Mouse (Mus musculus) granulocyte monocyte progenitor cell, adult 5-6 weeks (primary cell): ENCODE data around the gene Mamstr. TPM values are rescaled to one million over a fixed set of nuclear protein-coding genes. Genes with fewer than 3 reads are reported as not detected.
"Not testable (repeated sequence)": the region's sequence is repeated elsewhere in the genome, so short reads cannot be mapped to it uniquely, and the experiment has no call there.

Experiments
- ATAC-seq: replicated peaks from 2 replicates; pipeline ENCODE4 v1.8.0; 2016; ENCODE audit warnings: mild to moderate bottlenecking, moderate TSS enrichment, inconsistent platforms; ENCODE audit not compliant: poor library complexity, severe bottlenecking
- total RNA-seq, 2 experiments: library from RNA; stranded (forward) in 1 of 2; stranded (reverse) in 1 of 2; fragments of 200-712, 200-1000 nt in 1 of 2; fragments of >200 nt in 1 of 2; fragmentation: Nextera tagmentation in 1 of 2; gene quantifications; 2 replicates each; pipeline ENCODE4 v1.2.3; 2014 to 2017

Mamstr gene
- total RNA-seq, 2 experiments from 2014 or later = 0.36 TPM; not detected in 1

DNA sequence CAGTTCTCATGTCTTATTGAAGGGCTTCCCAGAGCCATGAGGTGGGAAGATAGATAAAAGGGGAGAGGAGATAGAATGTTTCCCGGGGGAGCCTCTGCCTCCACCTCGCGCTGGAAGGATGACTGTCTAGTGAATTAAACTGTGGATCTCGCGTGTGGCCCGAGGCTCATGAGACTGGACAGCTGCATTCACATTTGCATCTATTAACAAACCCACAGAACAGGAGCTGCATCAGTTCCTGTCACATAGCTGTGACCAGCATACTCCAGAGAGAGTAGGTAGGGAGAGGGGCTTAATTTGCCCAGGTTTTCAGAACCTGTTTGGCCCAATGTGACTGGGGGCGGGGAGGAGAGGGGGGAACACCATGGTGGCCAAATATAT lies 5.8 kb downstream of the Mamstr start:
- ATAC-seq = no peak

DNA sequence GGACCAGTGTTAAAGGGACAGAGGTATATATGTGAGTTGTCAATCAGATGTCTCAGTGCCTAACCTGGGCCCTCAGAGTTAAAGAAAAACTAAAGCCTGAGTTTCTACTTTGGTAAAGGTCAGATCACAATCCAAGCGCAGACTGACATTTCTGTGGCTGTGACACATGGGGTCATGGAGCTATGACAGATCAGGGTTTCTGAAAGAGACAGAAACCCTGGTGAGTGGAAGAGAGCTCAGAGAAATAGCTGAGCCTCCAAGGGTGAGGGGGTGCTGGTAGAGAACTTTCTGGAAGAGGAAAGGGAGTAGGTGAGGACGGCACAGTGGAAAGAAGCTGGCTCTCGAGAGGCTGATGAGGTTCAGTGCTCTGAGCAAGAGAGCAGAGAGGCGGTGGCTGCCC lies 6.9 kb downstream of the Mamstr start:
- no peak for ATAC-seq

DNA sequence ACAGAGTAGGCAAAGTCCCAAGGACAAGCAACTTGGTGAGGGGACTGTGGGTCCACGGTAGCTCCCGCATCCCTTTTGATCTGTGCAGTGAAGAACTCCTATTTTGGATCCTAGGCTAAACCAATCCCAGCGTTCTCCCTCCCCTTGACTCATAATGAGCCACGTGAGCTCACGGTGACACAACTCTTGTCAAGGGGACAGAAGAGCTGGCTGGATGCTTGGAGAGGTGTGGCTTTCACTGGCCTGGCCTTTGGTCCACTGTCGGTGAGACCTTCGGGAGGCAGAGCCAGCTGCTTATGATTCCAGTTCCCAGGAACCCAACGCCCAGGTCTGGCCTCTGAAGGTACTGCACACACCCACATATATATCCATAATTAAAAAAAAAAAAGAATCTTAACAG lies 9.6 kb downstream of the Mamstr start:
- no peak for ATAC-seq

DNA sequence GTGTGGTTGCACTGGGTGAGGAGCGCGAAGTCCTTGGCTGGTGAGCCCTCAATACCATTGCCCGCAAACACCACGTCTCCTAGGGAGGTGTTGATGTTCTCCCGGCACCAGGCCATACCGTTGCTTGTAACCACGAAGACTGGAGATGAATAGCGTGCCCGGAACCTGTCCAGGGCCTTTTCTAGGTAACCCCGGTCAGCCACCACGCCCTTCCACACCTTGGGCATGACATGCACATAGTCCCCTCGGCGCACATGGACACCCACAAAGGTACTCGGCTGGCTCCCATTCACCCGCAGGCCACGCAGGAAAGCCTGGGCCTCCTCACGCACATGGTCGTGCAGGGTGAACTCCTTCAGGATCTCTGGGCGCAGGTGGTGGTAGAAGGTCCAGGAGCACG lies 10.7 kb downstream of the Mamstr start:
- ATAC-seq = not testable (repeated sequence)

DNA sequence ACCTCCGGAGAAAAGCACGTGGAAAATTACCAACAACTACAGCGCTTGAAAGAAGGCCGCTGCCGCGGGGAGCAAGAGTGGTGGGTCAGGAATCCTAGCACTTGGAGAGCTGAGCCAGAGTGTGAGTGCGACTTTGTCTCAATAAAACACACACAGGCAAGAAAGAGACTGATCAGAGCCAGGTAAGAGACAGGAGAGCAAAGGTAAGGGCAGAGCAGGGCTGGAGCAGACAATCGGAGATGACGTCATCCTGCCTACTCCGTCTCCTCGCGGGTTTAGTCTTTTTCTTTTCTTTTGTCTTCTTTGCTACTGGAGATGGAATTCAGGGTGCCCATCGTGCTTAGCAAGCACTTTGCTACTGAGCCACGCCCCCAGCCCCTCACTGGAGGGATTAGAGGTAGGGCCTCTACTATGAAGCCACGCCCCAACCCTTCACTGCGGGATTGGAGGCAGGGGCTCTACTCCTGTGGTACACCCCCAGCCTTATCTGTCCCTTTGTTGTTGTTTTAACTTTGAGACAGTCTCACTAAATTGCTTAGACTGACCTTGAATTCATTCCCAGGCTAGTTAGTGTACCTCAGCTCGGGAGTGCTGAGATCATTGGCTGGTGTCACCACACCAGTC lies 14.8 kb downstream of the Mamstr start:
- ATAC-seq = no peak; the same call in 1 of the 2 replicates

DNA sequence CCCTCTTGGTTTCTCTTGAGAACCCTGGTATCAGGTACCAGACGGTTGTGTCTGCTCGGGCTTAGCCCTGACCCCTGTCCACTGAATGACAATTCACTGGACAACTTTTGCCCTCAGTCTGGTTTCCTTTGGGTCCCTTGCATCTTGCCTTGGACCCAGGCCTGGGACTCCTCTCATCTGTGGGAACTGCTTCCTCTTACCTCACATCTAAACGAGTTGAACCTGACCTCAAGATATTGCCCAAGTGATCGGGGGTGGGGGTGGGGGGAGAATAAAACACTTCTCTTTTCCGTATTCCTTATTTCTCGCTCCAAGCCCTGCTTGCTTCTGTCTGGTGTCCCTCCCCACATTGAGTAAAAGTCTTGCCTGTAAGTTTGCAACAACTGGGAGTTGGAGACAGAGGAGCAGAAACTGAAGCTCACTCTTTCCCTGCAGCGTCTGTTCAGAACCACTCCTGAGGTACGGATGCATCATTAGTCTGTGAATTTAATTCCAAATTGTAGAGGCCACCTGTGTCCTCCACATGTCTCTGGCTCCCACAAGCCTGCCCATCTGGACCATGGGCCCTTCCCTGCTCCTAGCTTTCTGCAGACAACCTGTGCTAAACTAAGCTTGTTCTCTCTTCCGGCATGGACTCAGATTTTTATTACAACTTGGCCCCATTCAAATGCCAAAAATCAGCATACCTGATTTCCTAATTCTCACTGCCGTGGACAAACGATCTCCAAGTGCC lies 21.1 kb downstream of the Mamstr start:
- ATAC-seq = peak; percentile 97

DNA sequence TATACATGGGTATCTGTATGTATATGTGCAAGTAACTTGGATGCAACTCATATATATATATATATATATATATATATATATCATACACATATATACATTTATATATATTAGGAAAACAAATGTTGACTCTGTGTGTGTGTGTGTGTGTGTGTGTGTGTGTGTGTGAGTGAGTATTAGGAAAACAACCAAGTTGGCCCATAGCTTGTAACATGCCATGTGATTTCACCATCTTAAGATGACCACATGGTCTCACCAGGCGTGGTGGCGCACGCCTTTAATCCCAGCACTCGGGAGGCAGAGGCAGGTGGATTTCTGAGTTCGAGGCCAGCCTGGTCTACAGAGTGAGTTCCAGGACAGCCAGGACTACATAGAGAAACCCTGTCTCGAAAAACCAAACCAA lies 21.9 kb downstream of the Mamstr start:
- peak; percentile 51 for ATAC-seq

DNA sequence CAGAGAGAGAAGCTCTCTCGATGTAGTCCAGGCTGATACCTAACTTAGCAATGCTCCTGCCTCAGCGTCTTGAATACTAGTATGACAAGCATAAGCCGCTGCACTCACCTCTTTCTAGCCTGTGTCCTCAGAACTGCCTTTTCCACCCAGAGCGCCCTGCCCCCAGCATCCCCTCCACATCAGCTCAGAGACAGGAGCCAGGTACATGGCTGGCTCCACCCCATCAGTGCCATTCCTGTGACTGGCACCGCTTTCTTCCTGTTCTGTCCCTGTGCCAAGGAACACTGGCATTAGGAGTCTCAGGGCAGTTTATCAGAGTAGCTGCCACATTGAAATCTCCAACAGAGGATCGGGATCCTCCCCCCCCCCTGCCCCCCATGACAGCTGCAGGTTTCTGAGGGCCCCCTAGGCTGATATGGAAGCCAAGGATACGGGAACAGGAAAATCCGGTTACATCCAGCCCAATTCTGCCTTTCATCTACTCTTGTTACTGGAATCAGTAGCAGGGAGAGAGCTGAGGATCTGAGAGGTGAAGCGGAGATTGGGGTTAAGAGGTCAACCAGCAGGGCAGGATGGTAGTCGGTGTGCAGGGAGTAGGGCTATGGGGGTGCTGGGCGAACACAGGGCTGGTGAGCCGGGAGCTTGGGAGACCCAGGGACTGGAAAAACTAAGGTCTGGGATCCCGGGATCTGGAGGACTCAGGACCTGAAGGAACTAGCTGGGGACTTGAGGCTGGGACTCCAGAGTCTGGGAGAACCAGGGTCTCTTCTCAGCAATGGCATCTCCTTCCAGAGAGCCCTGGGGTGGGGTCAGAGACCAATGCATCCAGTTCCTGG lies 25.7 kb downstream of the Mamstr start:
- ATAC-seq = no peak

DNA sequence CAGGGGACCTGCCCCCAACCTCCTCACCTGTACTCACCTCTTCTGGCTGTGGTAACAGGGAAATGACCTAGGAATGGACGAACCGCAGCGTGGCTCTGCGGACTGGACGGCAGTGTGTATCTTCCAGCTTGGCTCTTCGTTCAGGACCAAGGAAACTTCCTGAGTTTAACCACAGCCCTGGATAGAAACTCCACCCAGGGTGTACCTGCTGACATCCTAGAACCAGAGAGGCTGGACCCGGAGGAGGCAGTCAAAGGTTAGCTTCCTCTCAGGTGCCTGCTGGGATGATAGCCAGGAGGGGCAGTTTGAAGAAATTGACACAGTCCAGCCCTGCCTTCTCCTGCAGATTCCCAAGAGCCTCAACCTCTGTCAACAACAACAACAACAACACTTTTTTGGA lies 26.4 kb downstream of the Mamstr start, which contains the start of gene Fut2:
Fut2 (minus strand) TSS at position 234 of the 400 bp plus-strand sequence.
- ATAC-seq = no peak

DNA sequence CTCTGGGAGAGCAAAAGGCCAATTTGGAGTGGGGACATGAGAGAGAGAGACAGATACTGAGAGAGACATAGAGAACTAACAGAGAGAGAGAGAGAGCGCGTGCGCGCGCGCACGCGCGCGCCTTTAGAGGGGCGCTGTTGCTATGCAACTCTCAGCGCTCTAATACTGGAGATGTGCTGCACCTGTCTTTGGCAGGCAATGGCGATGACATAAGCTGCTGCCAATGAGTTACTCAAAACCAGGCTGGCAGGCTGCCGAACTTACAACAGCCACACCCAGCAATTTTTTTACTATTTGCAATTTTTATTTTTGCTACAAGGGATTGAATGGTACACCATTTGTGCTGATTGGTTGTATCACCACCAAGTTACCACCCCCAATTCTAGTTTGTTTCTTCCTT lies 28.0 kb downstream of the Mamstr start:
- ATAC-seq = no peak

DNA sequence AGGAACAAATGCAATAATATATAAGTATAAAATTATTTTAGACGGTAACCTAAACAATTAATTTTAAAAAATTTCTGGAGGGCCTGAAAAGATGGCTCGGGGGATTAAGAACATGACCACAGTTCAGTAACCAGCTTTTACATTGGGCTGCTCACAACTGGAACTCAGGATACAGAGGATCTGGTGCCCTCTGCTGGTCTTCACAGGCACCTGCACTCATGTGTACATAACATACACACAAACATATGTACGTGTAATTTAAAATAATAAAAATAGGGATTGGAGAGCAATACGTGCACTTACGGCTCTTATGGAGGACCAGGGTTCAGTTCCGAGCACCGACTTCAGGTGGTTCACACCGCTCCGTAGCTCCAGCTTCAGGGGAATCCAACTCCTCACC lies 29.1 kb downstream of the Mamstr start:
- ATAC-seq = no peak; the same call in 1 of the 2 replicates

DNA sequence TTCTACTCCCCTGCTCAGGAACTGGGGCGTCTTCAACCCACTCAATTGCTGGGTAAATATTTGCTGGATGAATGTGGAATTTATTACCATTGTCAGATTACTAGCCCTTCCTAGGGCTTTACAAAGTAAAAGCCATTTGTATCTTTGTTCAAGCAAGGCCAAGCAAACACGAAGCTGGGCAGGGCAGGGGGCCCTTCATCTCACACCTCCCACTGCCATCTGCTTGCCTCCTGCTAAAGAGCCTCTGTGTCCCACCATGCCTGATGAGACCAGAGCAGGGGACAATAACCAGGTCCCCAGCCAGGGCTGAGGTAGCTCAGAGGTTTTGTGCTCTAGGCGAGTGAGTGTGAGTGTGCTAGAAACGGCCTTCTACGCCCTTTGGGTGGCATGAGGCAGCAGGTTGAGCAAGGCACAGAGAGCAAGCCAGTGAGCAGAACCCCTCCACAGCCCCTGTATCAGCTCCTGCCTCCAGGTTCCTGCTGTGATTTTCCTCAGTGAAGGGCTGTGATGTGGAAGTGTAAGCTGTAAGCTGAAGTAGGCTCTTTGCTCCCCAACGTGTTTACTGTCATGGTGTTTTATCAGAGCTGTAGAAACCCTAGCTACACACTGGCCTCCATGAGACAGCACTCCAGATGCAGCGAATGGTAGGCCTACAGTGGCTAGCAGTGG lies 38.0 kb downstream of the Mamstr start:
- ATAC-seq = no peak

DNA sequence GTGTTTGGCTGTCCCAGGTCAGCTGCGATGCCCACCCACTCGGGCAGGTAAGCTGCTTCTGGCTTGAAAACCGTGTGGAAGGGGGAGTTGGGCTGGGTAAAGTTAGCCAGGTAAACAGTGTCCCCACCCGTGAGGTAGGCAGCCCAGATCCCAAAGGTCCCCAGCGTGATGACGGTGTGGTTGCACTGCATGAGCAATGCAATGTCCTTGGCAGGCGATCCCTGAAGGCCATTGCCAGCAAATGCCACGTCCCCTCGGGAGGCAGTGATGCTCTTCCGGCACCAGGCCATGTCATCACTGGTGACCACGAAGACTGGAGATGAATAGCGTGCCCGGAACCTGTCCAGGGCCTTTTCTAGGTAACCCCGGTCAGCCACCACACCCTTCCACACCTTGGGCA lies 38.7 kb downstream of the Mamstr start:
- no peak for ATAC-seq

DNA sequence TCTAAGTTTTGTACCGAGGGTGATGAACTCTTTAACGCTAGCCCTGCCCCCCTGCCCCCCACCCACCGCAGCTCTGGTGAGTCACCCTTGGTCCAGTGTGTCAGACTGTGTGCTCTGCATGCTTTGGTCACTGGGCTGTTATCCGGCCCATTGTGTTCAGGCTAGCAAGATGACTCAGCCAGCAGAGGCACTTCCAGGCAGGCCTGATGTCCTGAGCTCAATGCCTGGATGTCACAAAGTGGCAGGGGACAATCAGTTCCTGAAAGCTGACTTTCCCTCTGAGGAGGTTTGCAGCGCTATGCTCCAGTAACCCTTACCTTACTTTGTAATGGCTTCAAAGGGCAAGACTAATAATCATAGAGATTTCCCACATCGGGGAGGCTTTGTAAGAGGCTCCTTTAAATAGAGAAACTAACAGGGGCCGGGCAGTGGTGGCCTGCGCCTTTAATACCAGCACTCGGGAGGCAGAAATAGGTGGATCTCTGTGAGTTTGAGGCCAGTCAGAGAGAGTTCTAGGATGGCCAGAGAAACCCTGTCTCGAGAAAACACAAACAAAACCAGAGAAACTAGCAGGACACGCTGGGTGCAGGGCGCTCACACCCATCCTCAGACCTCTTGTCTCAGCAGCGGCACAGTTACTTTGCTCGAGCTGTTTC lies 40.3 kb downstream of the Mamstr start:
- ATAC-seq = no peak

DNA sequence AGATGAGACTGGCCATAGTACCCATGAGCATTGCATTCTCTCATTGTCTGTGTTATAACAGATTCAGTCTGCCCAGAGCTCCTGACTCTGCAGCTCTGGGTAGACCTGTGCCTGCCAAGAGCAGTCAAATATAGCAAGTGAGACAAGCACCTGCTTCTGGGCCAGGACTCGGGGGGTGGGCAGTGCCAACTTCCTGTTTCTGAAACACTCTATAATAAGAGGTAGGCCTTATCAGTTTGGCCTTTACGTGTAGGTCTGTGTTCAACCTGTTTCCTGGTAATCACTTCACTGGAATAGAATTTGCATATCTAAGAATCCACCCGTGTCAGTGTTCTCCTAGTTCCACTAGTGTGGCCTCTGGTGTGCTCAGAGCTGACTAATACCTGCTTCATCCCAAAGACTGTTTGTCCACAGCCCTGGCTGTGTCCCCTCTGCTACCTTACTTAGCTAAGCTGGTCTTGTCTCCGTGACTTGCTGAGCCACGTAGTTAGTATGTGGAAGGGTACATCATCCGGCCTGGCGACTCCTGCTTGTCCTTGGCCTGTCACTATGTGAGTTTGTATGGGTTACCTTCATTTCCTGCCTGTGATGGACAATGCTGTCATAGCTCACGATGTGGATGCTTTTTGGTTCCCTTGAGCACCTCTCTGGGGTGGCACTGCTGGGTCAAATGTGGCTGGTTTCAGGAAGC lies 41.4 kb downstream of the Mamstr start:
- 0 out of 2 replicates have a peak, but pooled peaks have one; percentile 18 for ATAC-seq

DNA sequence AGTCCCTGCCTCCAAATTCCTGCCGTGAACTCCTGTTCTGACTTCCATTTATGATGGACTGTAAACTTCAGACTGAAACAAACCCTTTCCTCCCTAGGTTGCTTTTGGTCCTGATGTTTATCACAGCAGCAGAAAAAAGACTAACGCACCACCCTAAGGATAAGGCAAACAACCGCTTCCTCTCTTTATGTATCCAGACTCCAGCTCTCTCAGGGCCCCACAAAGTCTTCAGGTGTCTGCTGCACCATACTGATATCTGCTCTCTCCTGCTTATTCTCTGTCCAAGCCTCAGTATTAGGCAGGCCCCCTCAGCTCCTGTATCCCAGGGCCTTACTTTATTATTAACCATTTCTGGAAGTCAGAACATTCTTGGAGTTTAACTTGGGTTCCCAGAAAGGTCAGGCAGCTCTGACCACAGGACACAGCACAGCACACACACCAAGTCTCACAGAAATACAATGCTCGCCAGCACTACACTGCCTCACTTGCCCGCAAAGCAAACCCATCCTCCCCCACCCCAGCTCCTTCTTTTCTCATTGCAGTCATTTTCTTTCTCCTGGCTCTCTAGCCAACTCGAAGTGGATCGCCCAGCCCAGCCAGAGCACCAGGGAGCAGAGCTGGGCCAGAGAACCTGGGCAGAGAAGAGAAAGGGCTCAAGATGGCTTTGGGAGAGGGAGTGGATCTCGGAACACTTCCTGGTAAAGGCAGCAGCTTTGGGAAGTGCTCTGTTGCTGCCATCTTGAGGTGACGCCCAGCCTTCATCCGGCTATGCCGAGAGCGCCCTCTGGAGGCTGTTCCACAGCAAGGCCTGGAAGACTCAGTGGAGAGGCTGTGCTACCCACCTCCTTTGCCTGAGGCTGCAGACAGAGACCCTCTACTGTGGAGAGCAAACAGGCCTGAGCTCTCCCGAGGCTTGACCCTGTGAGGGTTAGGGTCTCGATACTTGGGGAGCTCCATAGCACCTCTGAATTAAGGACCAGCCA lies 42.7 kb downstream of the Mamstr start:
- peak; percentile 84 for ATAC-seq

DNA sequence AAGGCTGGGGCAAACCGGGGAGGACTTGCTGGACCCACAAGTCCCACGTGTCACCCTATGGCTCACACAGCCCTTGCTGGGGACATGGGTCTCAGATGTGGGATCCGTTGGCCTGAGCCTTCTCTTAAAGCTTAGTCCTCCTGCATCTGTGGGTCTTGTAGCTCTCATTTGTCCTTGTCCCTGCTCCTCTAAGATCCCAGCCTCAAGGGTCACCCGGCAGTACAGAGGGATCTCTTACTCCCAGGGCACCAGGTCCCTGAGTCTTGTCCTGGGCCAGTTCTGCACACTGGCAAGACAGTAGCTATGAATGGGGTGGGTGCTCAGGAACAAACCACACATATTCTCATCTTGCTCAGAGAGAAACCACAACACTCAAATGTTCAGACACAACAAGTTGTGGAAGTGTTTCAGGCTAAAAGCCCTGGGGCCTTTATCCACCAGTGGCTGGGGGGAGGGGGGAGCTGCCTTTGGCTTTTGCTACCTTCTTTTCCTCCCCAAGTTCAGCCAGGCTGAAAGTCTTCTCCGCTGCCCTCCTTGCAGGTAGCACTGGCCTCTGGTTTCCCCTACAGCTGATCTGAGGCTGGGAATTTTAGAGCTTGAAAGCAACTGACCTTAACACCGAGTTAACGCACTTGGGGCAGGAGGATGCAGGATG lies 43.7 kb downstream of the Mamstr start, which contains the start of gene Ntn5:
Ntn5 (plus strand) TSS at position 627 of the 655 bp plus-strand sequence.
- ATAC-seq = no peak

DNA sequence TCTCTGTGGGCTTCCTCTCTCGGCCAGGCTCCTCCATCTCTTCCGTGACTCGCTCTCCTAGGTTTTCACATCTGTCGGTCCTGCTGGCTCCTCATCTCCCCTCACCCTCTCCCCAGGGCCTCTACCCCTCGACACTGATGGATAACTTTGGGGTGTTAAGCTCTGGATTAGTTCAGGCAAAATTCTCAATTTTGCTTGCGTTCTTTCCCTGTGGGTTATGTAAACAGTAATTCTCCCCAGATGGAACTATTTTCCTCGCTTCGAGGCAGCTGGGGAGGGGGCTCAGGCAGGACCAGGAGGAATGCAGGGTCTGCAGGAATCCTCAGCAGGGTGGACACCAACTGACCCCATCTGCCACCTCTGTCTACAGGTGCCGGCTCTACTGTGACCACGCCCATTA lies 46.0 kb downstream of the Mamstr start:
- no peak for ATAC-seq
